Comparison of ENCODE assay signal across 8 mouse cellular contexts in genomic region chr17:34304751-34305150, GRCm38 (mm10). TPM values are rescaled to one million over a fixed set of nuclear protein-coding genes. Genes with fewer than 3 reads are reported as not detected.
DNase-seq lines count a peak whose midpoint lies in the region.

No protein-coding gene starts in this region.

- DNase-seq in heart, adult 18-20 months = peak; percentile 86 to 89
- DNase-seq in heart, postnatal 25 days (ENCODE audit: low spot score) = no peak
- DNase-seq in CD8-positive naive resting alpha-beta T cell, adult 2 months (ENCODE audit: low read depth in 2 of 2, low spot score in 2 of 2) = peak; percentile 55 to 59
- DNase-seq in c-Kit-positive CD71-positive TER-119-positive erythroid progenitor cells, embryonic 14.5 days (ENCODE audit: low spot score) = peak; percentile 54
- DNase-seq in heart, adult 9 months (ENCODE audit: low spot score in 2 of 2) = peak; percentile 78 to 82
- peak; percentile 89 for DNase-seq in layer of hippocampus, adult 11-12 months (ENCODE audit: low spot score)
- DNase-seq in lung, postnatal 4 days = peak; percentile 53 to 83
- DNase-seq in testis, postnatal 10 days (ENCODE audit: low spot score) = peak; percentile 55

- intact Hi-C loops in heart, postnatal 25 days (cut with DNase I) = loop anchor here (5.0 kb wide), 1 partner anchor 42 kb away; no protein-coding TSS in a partner anchor

RNA-seq across cellular contexts. Expression of gene H2-Eb1, which starts 0.9 kb away (rescaled TPM):
- total RNA-seq in heart, adult 18-20 months (2021) = 10 to 100 TPM; 54.9 to 60.2 TPM
- 10 to 100 TPM; 13.4 to 14.8 TPM for total RNA-seq in heart, postnatal 25 days (2021)

RNA-seq across cellular contexts. Expression of gene H2-Aa, which starts 17.1 kb away (rescaled TPM):
- 10 to 100 TPM; 52.0 to 53.2 TPM for total RNA-seq in heart, adult 18-20 months (2021)
- 10 to 100 TPM; 13.9 to 14.3 TPM for total RNA-seq in heart, postnatal 25 days (2021)

RNA-seq across cellular contexts. Expression of gene H2-Eb2, which starts 20.7 kb away (rescaled TPM):
- total RNA-seq in heart, adult 18-20 months (2021) = under 1 TPM in 1 of 2 experiments, not detected in 1; 0.46 TPM
- total RNA-seq in heart, postnatal 25 days (2021) = not detected

RNA-seq across cellular contexts. Expression of gene H2-Ab1, which starts 47.3 kb away (rescaled TPM):
- 10 to 100 TPM; 36.6 to 43.8 TPM for total RNA-seq in heart, adult 18-20 months (2021)
- total RNA-seq in heart, postnatal 25 days (2021) = 10 to 100 TPM in 1 of 2 experiments, 1 to 10 TPM in 1; 9.2 to 12.6 TPM

RNA-seq across cellular contexts. Expression of gene Btnl2, which starts 49.9 kb away (rescaled TPM):
- total RNA-seq in heart, adult 18-20 months (2021) = under 1 TPM; 0.26 to 0.32 TPM
- under 1 TPM; 0.34 to 0.48 TPM for total RNA-seq in heart, postnatal 25 days (2021)
